Mouse (Mus musculus) heart, adult 2 months (tissue): ENCODE measurements around the gene Zfp410.

Experiments
- CTCF ChIP-seq: fragments of 200-600 bp; IDR thresholded peaks from 2 replicates; pipeline ENCODE4 v1.8.1; 2022; ENCODE audit warnings: antibody characterized with exemption, mild to moderate bottlenecking, moderate library complexity
- EP300 ChIP-seq: fragments of 200-500 bp; IDR thresholded peaks from 2 replicates; pipeline ENCODE4 v1.6.1; 2011; ENCODE audit warnings: low read depth, low read length, control low read depth; ENCODE audit not compliant: insufficient read depth
- POLR2A ChIP-seq: fragments of 200-500 bp; IDR thresholded peaks from 2 replicates; pipeline ENCODE4 v1.6.1; 2011; ENCODE audit warnings: mild to moderate bottlenecking, low read depth, low read length, control low read depth; ENCODE audit not compliant: insufficient read depth

DNA sequence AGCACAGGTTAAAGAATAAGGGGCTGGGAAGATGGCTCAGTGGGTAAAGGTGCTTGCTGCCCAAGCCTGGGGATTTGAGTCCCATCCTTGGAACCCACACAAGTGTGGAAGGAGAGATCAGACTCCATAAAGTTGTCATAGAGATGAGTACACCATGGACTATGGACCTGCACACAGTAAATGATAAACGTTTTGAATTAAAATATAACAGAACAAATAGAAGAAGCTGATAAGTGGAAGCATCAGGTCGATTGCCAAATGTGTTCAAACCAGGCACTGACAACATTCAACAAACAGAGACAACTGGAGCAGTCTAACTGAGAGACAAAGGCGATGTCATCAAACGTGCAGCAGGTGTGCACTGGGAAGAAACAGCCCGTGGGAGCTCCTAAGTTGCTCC, 43.3 kb upstream of the Zfp410 start:
- no peak for TF ChIP-seq EP300
- TF ChIP-seq CTCF = no peak
- TF ChIP-seq POLR2A = no peak
